Mouse (Mus musculus): ENCODE results near the gene Tbk1. TPM values are rescaled to one million over a fixed set of nuclear protein-coding genes. Genes with fewer than 3 reads are reported as not detected.

Tbk1 gene
- total RNA-seq, 2 experiments from 2014 or later = 36.4 to 37.2 TPM

- intact Hi-C loops (cut with DNase I) = no loop called here
- DNase-seq = no peak
Observed at GRCm38 (mm10) chr10:121596580-121596979, 10.0 kb upstream of the Tbk1 start.

- intact Hi-C loops (cut with DNase I) = no loop called here
- no peak for DNase-seq
Observed at GRCm38 (mm10) chr10:121591106-121591505, 4.5 kb upstream of the Tbk1 start.

- no peak for DNase-seq
- intact Hi-C loops (cut with DNase I) = no loop called here
Observed at GRCm38 (mm10) chr10:121587371-121587840, 819 bp upstream of the Tbk1 start.

- intact Hi-C loops (cut with DNase I) = no loop called here
- peak; percentile 22 for DNase-seq
Observed at GRCm38 (mm10) chr10:121585791-121586642, 570 bp downstream of the Tbk1 start.

GRCm38 (mm10) chr10:121585056-121585790, 1.4 kb downstream of the Tbk1 start:
- DNase-seq = no peak
- intact Hi-C loops (cut with DNase I) = no loop called here

- intact Hi-C loops (cut with DNase I) = no loop called here
- no peak for DNase-seq
Observed at GRCm38 (mm10) chr10:121584033-121584432, 2.6 kb downstream of the Tbk1 start.

- intact Hi-C loops (cut with DNase I) = no loop called here
- no peak for DNase-seq
Observed at GRCm38 (mm10) chr10:121583016-121583415, 3.6 kb downstream of the Tbk1 start.

GRCm38 (mm10) chr10:121582287-121582686, 4.3 kb downstream of the Tbk1 start:
- no peak for DNase-seq
- intact Hi-C loops (cut with DNase I) = no loop called here

GRCm38 (mm10) chr10:121581405-121581804, 5.2 kb downstream of the Tbk1 start:
- intact Hi-C loops (cut with DNase I) = no loop called here
- no peak for DNase-seq

GRCm38 (mm10) chr10:121580381-121580780, 6.2 kb downstream of the Tbk1 start:
- DNase-seq = no peak
- intact Hi-C loops (cut with DNase I) = no loop called here

GRCm38 (mm10) chr10:121576372-121576771, 10.2 kb downstream of the Tbk1 start:
- DNase-seq = no peak
- intact Hi-C loops (cut with DNase I) = no loop called here

- no peak for DNase-seq
- intact Hi-C loops (cut with DNase I) = no loop called here
Observed at GRCm38 (mm10) chr10:121571511-121572147, 15.0 kb downstream of the Tbk1 start.

- DNase-seq = no peak
- intact Hi-C loops (cut with DNase I) = no loop called here
Observed at GRCm38 (mm10) chr10:121571031-121571430, 15.6 kb downstream of the Tbk1 start.

GRCm38 (mm10) chr10:121569796-121570195, 16.8 kb downstream of the Tbk1 start:
- intact Hi-C loops (cut with DNase I) = no loop called here
- DNase-seq = no peak

- intact Hi-C loops (cut with DNase I) = no loop called here
- no peak for DNase-seq
Observed at GRCm38 (mm10) chr10:121569001-121569589, 17.5 kb downstream of the Tbk1 start.

- intact Hi-C loops (cut with DNase I) = no loop called here
- no peak for DNase-seq
Observed at GRCm38 (mm10) chr10:121568534-121568933, 18.1 kb downstream of the Tbk1 start.

GRCm38 (mm10) chr10:121568026-121568425, 18.6 kb downstream of the Tbk1 start:
- intact Hi-C loops (cut with DNase I) = no loop called here
- DNase-seq = no peak

GRCm38 (mm10) chr10:121564447-121564846, 22.1 kb downstream of the Tbk1 start:
- no peak for DNase-seq

GRCm38 (mm10) chr10:121558231-121558630, 28.4 kb downstream of the Tbk1 start:
- intact Hi-C loops (cut with DNase I) = loop anchor here (10.0 kb wide), 1 partner anchor 57 kb away; no protein-coding TSS in a partner anchor
- no peak for DNase-seq

More at GRCm38 (mm10) chr10:121564447-121564846, 22.1 kb downstream of the Tbk1 start:
- intact Hi-C loops (cut with DNase I) = no loop called here

- DNase-seq = no peak
- intact Hi-C loops (cut with DNase I) = loop anchor here (10.0 kb wide), 1 partner anchor 59 kb away; no protein-coding TSS in a partner anchor
Observed at GRCm38 (mm10) chr10:121556263-121556662, 30.3 kb downstream of the Tbk1 start.

GRCm38 (mm10) chr10:121550334-121550733, 36.3 kb downstream of the Tbk1 start:
- intact Hi-C loops (cut with DNase I) = loop anchor here (10.0 kb wide), 1 partner anchor 64 kb away; no protein-coding TSS in a partner anchor
- DNase-seq = no peak
